Mouse (Mus musculus) adrenal gland, postnatal 14 days (tissue): ENCODE measurements around the gene Kdelr1. TPM values are rescaled to one million over a fixed set of nuclear protein-coding genes. Genes with fewer than 3 reads are reported as not detected.

ENCODE experiments used
- DNase-seq: peaks from one replicate; pipeline ENCODE4 v3.0.0; 2021; ENCODE audit warnings: mixed read lengths
- total RNA-seq: library from RNA; stranded (reverse); gene quantifications from 2 replicates; pipeline ENCODE4 v1.2.3, GENCODE M21; 2021

Gene Kdelr1
- total RNA-seq, 1 experiment from 2014 or later: 135 TPM

DNA sequence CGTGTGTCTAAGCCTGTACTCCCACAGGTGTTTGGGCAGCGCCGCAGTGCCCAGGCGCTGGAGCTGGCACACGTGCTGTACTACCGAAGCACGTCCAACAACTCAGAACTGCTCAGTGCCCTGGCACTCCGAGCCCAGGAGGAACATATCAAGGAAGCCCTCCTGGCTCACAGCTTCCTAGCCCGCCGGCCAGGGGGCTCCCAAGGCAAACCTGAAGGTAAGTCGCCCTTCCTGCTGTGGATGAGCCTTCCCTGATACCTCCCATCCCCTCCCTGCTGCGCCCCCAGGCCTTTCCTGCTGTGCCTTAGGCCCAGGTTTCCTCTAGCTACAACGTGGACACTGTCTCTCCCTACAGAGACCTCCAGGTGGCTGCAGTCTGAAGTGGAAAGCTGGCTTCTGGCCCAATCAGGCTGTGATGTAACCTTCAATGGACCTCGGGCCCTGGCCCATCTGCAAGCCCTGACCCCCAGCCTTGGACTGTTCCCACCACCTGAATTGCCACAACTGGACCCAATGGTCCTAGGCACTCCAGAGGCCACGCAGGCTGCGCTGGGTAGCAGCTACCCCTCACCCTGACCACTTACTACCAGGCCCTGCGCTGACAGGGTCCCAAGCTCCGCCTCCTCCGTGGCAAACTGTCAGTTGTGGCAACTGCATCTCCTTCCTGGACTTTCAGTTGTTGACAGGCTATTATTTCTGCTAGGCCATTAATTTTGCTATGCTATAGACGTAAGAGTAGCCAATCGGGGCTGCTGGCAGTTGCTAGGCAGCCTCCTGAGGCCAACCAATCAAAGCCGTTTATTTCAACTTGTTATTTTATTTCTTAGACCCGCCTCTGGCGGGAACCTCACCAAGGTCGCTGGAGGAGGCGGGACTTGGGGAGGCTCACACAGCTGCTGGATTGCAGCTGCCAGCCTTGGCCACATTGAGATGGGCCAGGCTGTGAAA lies 43.8 kb downstream of the Kdelr1 start:
- DNase-seq: peak; percentile 93

GRCm38 (mm10) chr7:45917004-45917704 lies 44.6 kb downstream of the Kdelr1 start:
- peak; percentile 58 for DNase-seq

GRCm38 (mm10) chr7:45917926-45918325 lies 45.4 kb downstream of the Kdelr1 start:
- DNase-seq: no peak

DNA sequence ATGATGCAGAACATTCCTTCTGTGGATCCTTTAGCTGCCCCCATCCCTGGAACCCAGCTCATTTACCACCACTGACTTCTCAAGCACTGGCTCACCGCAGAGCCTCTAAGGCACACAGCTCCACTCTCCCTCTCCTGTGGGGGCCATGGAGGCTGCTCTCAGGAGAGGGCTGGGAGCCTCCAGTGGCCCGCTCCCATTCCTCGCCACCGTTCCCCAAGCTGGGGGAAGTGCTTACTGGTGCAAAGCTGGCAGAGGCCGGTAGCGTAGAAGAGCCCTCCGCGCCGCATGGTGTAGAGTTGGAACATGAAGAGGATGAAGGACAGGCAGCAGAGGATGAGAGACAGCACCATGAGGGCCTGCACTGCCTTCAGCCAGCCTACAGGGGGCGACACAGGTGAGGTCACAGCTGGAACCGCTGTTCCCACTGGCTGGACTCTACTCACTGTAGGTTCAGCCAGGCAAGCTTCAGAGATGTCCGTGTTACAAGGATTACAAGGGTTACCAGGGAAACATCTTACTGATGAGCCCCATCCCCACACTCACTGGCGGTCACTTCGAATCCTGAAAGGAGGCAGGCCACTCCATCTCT lies 46.6 kb downstream of the Kdelr1 start:
- DNase-seq: peak; percentile 43

DNA sequence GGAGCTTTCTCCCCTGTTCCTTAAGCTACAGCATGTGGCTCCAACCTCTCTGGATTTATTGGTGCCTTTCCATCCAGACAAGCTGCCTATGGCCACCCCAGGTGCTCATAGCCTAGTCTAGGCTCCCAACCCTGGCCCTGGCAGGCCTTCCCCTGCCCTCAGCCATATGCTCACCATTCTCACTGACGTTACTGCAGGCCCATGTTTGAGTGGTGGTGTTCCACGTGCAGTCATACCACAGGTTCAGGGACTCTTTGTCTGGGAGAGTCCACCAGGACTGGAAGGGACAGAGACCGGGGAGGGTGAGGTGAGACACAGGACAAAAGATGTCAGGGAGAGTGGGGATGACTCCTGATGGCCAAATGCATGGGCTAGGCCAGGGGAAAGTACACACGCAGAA lies 47.2 kb downstream of the Kdelr1 start:
- DNase-seq: no peak

GRCm38 (mm10) chr7:45920583-45921241 lies 48.1 kb downstream of the Kdelr1 start:
- peak; percentile 89 for DNase-seq

DNA sequence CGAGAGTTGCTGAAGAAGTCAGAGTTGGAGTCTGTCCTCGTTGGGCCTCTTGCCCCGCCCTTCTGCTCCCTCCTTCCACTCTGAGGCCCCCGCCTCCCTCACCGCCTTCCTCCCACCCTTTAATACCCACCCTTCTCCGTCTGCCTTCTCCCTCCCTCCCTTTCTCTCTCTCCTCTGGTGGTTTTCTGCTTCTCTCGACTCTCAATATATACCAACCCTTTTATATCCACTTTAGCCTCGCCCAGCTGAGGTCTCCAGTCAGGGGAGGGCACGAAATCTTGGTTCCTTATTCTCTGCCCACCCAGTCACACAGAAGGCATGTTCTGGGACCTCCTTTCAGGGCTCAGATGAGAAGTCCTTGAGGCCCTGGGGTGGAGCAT lies 48.7 kb downstream of the Kdelr1 start, which contains the start of gene Emp3:
Emp3 (minus strand) TSS at position 163 of the 380 bp plus-strand sequence.
- DNase-seq: peak; percentile 76

DNA sequence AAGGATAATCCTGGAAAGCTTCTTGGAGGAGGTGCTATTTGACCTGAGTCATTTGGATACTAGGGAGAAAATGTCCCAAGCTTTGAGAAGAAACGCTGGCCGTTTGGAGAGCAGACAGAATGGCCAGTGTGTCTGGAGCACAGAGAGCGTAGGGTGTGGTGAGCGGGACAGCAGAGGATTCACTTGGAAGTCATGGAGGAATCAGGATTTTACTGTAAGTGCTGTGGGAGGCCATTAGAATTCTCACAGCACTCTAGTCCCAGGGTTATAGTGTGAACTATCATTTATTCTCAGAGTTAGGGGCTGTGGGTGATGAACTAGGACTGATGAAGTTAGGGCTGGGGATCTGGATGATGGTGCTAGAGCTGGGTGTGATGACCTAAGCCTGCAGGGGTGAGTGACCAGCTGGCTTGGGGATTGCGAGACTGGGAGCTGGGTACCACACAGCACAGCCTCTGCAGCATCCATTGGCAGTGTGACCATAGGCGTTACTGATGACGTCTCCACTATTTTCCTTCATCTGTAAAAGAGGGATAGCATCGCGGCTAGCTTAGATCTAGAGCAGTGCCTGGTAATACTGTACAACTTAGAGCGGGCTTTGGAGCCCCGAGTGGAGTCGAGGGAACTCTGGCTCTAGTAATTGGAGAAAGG lies 49.5 kb downstream of the Kdelr1 start:
- no peak for DNase-seq

DNA sequence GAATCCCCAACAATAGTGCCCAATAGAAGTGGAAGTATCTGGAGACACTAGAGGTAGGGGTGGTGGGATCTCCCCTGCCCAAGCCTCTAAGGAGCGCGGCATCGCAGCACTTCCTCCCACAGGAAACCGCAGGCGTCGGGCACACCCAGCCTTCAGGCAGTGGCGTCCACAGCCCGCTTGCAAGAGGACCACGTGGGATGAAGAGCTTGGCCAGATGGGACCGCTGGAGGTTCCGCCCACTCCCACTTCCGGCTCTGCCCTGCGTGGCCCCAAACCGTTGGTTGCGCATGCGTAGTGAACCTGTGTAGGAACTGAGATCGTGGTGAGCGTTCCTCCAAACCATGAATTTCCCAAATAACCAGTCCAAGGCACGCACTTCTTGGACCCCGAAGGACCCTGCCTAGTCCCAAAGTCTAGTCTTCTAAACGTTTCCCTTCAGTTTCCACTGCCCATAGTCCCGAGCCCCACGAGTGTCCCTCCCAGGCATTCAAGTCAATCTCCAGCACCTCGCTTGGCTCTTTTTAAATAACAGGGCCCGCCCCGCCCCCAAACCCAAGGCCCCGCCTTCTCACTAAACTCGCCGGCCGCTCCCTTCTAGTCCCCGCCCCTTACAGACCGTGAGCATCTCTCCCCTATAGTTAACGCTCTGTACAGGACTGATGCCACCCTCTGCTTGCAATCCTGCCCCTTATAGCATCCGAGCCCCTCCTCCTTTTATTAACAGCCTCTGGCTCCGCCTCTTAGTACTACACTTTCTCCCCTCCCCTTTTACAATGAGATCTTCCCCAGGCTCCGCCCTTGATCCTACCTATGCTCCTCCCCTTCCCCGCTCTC lies 50.6 kb downstream of the Kdelr1 start:
- DNase-seq: peak; percentile 97

GRCm38 (mm10) chr7:45923762-45924428 lies 51.3 kb downstream of the Kdelr1 start, which contains the start of gene Ccdc114:
Ccdc114 (plus strand) TSS chr7:45924072.
- peak; percentile 93 for DNase-seq

DNA sequence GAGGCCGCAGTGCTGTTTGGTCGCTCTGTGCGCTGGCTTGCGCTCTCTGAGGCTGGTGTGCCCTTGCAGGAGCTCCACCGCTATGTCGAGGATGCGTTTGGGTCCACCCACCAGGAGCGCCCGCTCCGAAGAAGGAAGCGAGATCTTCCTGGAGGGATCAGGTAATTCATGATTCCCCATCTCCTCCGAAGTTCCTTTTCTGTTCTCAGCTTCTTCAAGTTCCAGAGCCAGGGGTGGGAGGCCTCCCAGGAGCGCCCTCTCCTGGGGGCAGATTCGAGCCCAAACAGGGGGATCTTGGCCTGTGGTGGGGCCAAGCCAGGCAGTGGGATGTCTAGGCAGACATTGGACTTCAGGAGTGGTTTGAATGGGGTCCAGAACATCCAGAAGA lies 51.9 kb downstream of the Kdelr1 start:
- DNase-seq: peak; percentile 59

GRCm38 (mm10) chr7:45928626-45929295 lies 56.2 kb downstream of the Kdelr1 start:
- no peak for DNase-seq

GRCm38 (mm10) chr7:45929688-45930087 lies 57.1 kb downstream of the Kdelr1 start:
- no peak for DNase-seq

Other genes with a start within 250 kb of the Kdelr1 start
- gene Rasip1, start 245.3 kb upstream of the Kdelr1 start, total RNA-seq: 33.0 and 35.4 TPM in 2 replicates
- 4.9 and 8.5 TPM in 2 replicates for gene Mamstr, start 232.8 kb upstream of the Kdelr1 start, total RNA-seq
- gene Fut2, start 206.4 kb upstream of the Kdelr1 start, total RNA-seq: 0.11 TPM in 1 of 2 replicates, not detected in the other
- gene Ntn5, start 188.8 kb upstream of the Kdelr1 start, total RNA-seq: 0.26 TPM in 1 of 2 replicates, not detected in the other
- 0.22 and 0.41 TPM in 2 replicates for gene Sec1, start 178.4 kb upstream of the Kdelr1 start, total RNA-seq
- gene Car11, start 172.9 kb upstream of the Kdelr1 start, total RNA-seq: 10.5 and 16.9 TPM in 2 replicates
- 31.2 and 46.3 TPM in 2 replicates for gene Dbp, start 167.7 kb upstream of the Kdelr1 start, total RNA-seq
- 927 and 1,052 TPM in 2 replicates for gene Rpl18, start 157.3 kb upstream of the Kdelr1 start, total RNA-seq
- gene Sphk2, start 154.8 kb upstream of the Kdelr1 start, total RNA-seq: 32.3 and 34.4 TPM in 2 replicates
- 0.45 and 0.74 TPM in 2 replicates for gene Fam83e, start 151.6 kb upstream of the Kdelr1 start, total RNA-seq
- gene Spaca4, start 147.0 kb upstream of the Kdelr1 start, total RNA-seq: not detected in 2 replicates
- gene Lmtk3, start 89.0 kb upstream of the Kdelr1 start, total RNA-seq: 7.5 and 9.9 TPM in 2 replicates
- 0.52 and 1.0 TPM in 2 replicates for gene Sult2b1, start 88.1 kb upstream of the Kdelr1 start, total RNA-seq
- 97.5 and 114 TPM in 2 replicates for gene Cyth2, start 58.2 kb upstream of the Kdelr1 start, total RNA-seq
- gene Kcnj14, start 48.0 kb upstream of the Kdelr1 start, total RNA-seq: 0.48 and 0.60 TPM in 2 replicates
- gene Grwd1, start 41.8 kb upstream of the Kdelr1 start, total RNA-seq: 28.0 and 29.9 TPM in 2 replicates
- gene Grin2d, start 5.6 kb downstream of the Kdelr1 start, total RNA-seq: 0.93 and 1.2 TPM in 2 replicates
- gene Syngr4, start 23.9 kb downstream of the Kdelr1 start, total RNA-seq: 0.59 TPM in 1 of 2 replicates, not detected in the other
- gene Tmem143, start 24.2 kb downstream of the Kdelr1 start, total RNA-seq: 80.0 and 80.8 TPM in 2 replicates
- 212 TPM in 2 replicates for gene Emp3, start 48.6 kb downstream of the Kdelr1 start, total RNA-seq
- 9.7 and 11.0 TPM in 2 replicates for gene Ccdc114, start 51.3 kb downstream of the Kdelr1 start, total RNA-seq
- 0.90 and 15.1 TPM in 2 replicates for gene Abcc6, start 157.5 kb downstream of the Kdelr1 start, total RNA-seq
- 53.0 and 60.3 TPM in 2 replicates for gene Nomo1, start 160.9 kb downstream of the Kdelr1 start, total RNA-seq
- 1.0 and 1.3 TPM in 2 replicates for gene Kcnj11, start 228.0 kb downstream of the Kdelr1 start, total RNA-seq